Mouse (Mus musculus) adrenal gland, postnatal 10 days (tissue): ENCODE measurements around the gene Hsdl1. TPM values are rescaled to one million over a fixed set of nuclear protein-coding genes. Genes with fewer than 3 reads are reported as not detected.

Experiments
- DNase-seq: peaks from one replicate; pipeline ENCODE4 v3.0.0; 2021; ENCODE audit warnings: mixed read lengths
- total RNA-seq, 2 experiments: library from RNA; stranded (reverse); gene quantifications; 2 replicates each; pipeline ENCODE4 v1.2.3; 2021

The Hsdl1 gene
- total RNA-seq, 2 experiments from 2014 or later = 24.8 to 28.0 TPM

DNA sequence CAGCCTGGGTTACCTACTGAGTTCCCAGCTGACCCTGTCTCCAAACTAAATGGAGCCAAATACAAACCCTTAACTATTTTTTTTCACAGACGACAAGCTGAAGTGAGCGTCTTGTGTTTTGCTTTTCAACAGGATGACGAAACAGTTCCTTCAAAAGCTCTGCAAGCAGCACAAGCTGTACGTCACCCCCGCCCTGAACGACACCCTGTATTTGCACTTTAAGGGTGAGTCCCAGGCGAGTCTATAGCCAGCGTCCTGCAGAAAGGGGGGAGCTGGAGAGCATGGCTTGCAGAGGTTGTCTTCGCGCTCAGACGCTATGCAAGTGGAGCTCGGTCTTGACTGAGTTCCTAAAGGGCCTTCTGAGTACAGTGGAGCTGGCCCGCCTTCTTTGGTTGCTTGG is 4.1 kb upstream of the Hsdl1 start:
- no peak for DNase-seq

DNA sequence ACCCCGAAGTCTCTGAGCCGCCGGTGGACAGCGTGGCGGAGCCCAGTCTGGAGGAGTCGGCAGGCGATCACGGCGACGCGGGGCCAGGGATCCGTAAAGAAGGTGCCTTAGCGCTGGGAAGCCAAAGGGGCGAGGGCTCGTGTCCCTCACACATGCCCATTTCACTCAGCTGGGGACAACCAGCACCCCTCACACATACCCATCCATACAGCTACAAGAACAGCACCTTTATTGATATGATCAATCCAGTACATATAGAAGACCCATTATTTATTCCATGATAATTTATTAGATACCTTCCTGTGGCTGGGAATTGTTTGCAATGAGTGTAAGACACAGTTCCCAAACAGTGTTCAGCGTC is 363 bp upstream of the Hsdl1 start:
- no peak for DNase-seq

DNA sequence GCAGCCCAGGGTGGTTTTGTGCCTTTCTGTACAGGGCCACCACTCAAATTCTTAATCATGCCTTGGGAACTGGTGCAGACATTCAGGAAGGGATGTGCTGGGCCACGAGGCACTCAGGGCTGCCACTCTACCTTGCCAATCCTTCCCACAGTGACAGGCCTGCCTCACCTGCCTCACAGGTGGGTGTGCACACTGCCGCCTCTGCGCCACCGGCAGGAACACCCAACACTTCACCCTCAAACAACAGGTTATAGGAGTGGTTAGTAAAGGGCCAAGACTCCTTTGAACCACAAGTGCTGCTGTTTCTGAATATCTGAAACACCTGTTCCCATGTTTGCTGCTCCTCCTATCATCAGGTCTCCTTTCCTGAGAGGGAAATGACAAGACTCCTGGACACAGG is 2.6 kb downstream of the Hsdl1 start:
- DNase-seq = no peak

DNA sequence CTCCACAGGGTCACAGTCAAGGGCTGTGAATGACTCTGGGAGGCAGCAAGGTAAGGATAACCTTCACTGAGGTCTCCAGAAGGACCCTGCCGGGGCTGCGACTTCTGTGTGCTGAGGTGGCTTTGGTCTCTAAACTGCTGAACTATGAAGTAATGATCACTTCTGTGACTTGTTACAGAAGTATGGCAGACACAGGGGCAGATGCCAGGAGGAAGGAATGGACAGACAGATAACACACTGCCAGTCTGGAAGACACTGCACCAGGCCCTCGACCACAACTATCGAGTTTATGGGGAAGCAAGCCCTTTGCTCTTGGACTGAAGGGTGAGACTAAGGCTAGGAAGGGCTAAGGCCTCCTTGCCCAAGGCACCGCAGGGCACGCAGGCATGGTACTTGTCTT is 3.8 kb downstream of the Hsdl1 start:
- DNase-seq = no peak

DNA sequence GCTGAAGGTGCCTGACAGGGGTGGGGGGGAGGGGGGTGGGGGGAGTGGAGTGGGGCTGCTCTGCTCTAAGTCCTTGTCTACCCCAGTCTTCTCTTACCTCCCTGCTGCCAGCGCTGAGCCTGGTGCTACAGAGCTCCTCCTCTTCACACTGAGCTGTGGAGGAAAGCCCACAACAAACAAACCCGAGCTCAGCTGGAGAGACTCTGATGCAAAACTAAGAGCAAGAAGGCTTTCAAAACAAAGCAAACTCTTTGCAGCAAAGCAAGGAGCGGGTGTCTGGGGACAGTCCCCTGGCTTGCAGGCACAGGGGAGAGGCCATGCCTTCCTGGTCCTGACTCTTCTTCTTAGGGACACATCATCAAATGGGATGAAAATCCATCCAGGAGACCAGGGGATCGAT is 5.1 kb downstream of the Hsdl1 start:
- DNase-seq = no peak

DNA sequence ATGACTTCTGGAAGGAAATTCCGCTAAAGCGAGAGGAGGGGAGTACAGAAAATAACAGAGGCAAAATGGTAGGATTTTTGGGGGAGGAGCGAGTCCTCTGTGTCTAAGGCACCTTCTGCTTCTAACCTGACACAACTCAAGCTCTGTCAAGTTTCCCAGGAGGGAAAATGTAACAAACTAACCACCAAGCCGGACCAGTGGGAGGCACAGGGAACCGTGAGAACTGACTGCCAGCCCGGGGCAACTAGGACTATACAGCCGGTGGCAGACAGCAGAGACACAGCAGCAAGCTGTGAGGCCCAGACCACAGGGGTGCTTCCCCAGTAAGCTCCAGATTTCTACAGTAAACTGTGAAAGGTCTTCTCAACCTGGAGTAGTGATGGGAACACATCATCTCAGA is 6.0 kb downstream of the Hsdl1 start:
- no peak for DNase-seq

DNA sequence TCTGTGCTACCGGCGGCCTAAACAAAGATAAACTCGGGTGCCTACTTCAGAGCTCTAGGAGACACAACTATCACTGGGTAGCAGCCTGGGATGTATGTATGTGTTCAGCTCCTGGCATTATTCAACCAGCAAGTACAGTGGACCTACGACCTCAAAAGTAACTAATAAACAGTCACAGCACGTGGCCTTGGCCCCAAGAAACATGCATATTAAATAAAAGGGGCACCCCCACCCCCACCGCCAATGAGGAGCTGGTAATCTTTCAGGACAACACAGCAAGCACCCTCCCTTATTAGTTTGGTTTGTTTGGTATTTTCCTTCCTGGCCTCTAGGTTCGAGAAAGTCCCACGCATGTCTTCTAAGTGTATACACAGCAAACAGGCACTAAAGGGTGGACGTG is 6.7 kb downstream of the Hsdl1 start:
- no peak for DNase-seq

DNA sequence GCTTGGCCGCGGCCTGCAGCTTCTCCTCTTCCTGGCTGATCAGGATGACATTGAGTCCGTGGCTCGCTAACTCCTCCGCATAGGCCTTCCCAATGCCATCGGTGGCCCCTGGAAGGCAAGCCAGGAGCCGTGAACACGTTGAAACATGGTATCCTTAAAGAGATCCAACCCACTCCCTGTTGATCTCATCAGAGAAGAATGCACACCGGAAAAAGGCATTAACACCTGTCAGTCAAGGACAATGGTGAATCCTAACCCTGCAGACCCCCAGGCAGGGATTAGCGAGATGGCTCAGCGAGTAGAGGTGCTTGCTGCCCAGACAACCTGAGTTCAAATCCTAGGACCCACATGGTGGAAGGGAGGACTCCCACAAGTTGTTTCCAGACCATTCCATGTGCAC is 8.6 kb downstream of the Hsdl1 start:
- DNase-seq = no peak

DNA sequence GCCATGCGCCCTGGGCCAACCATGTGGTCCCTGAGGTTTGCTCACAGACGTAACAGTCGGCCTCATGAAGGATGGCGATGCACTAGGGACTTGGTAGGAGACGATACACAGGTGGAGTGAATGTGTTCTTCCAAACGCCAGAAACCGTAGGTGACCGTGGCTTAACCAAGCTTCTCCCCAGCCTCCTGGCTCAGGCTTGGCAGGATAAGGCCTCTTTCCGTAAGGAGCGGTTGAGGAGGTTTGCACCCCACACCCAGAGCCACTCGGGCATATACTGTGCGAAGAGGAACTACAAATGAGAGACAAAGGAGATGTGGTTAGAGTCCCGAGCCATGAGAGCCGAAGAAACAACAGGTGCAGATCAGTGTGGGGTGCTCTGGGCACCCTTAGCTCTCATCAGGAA is 11.1 kb downstream of the Hsdl1 start:
- DNase-seq = no peak

DNA sequence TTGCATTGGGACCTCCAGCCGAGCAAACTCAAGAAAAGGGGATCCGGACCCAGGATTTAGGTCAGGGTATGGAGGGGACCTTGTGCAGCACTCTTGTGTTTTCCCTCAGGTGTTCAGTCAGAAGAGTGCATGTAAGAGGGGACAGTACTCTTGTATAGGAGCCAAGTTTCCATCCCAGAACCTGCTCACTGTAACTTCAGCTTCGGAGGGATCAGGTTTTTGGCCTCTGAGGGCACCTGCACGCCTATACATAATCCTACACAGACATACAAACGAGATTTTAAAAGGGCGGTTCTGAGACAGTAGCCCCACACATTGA is 15.6 kb downstream of the Hsdl1 start:
- DNase-seq = no peak

DNA sequence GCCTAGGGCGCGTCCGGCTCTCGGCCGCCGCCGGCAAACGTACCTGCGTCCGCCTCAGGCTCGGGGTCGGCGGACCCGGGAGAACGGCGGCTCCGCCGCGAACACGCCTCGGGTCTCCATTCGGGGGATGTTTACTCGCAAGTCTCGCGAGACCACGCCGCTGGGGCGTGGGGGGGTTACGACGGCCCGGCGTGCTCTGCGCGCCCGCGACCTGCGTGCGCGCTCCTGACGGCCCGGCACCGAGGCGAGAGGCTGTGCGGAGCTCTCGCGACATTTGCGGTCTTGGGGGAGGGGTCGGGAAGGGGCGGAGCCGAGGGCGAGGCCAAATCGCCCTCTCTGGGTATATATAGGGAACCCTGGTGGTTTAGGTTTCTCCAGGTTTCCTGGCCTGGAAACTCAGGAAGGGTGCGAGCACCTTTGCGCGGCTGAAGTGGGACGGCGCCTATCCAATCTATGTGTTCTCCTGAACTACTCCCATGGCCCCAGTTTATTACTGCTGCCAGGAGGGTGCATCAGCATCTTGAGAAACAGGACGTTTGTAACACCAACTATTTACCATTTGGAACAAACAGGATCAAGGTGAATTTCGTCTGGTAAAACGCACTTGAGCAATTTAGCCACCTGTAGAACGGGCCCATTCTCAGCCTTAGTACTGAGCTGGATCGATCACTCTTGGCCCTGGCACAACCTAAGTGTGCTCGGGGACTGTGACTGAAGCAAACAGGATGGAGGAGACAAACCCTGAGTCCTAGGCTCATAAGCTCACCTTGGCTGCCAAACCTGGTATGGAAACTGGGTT is 16.2 kb downstream of the Hsdl1 start, which contains the start of gene Mbtps1:
Gene Mbtps1, minus strand, starts transcription at position 133 of the 799 bp plus-strand sequence.
- DNase-seq = peak; percentile 99

DNA sequence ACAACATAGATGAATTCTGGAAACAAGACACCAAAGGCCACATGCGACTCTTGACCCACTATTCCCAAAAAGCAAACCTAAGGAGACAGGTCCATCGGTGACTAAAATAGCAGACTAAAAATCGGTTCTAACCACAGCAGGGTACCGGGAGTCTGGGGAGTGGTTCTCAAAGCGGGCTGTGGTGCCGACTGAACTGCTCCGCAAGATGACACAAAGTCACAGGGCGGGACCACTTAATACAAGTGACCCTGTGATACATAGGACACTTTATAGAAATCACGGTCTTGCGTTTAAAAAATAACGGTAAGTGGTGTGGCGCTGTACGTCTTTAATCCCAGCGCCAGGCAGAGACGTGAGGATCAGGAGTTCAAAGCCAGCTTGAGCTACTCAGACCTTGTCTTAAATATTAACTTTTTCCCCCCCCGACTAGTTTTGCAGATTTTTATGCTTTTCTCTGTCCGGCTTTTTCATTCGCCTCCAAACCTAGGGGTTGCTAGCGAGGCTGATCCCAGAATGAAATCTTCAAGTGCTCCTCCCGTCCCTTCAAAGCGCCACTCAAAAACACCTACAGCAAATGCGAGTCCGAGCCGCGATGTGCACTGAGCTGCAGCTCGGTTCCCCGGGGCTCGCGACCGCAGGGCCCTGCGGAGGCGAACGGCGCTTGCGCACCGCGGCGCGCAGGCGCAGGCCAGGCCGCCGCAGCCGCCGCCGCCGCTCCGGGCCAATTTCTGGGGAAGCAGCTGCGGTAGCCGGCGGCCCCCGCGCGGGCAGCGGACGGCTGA is 17.0 kb downstream of the Hsdl1 start:
- peak; percentile 88 for DNase-seq

DNA sequence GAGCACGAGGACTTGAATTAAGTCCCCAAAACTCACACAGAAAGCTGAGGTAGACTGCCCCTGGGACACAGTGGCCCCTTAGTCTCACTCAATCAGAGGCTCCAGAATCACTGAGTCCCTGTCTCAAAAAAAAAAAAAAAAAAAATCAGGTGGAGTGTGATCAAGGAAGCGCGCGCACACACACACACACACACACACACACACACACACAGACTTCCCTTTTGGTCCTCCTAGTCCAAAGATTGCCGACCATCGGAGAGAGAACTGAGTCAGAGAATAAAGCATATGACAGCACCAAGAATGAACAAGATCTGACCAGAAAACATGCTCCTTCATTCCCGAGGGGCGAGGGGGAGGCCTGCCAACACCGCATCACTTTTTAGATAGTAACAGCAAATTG is 17.9 kb downstream of the Hsdl1 start:
- no peak for DNase-seq

DNA sequence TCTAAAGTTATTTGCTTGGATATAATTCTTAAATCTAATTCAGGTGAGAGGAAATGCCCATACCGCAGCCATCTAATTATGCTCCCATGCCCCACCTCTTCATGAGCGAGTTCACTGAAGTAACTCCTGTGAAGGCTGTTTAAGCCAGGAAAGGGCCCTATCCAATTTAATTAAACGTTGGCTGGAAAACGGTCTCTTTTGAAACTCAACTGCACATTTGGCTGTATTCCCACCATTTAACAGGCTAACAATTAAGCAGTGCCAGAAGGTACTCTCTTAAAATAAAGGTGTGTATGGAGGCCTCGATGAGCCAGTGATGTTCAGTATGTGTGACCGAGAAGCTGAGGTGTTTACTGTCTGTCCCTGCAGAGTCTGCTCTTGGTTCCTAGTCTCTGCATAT is 19.1 kb downstream of the Hsdl1 start:
- no peak for DNase-seq

DNA sequence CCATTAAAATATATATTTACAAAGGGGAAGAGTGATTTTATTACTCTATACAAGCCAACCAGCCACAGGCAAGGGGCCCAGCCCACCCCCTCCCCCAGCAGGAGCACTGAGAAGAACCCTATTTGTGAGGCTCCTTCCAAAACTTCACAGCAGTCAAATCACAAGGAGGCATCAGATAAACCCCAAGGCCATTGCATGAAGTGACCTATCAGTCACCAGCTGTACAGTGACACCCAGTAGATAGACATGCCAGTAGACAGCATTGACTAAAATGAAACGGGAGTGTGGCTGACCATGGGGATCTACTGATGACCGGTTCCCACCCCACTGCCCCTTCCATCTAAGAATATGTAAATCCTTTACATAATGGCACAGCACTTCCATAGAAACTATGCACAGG is 22.0 kb downstream of the Hsdl1 start:
- no peak for DNase-seq

DNA sequence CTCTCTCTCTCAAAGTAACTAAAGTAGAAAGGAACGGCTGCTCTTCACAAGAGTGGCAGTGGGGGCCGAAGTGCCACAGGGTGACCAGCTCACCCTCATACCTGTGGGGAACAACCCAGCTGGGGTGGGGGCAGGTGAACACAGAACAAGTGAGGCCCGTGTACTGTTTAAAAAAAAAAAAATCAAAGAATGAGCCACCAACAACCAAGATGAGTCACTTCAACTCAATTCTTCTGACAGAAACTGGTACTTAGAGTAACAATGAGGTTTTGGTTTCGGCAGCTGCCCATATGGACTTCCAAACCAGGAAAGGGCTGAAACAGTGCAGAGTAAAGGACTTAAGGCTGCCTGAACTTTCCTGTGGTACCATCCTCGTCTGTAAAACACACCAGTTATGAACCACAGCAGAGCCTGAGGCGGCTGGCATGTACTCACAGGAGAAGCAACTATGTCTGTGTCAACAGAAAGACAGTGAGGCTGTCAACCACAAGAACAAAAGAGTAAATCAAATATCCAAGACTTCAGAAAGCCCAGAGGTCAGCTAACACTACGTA is 26.3 kb downstream of the Hsdl1 start:
- no peak for DNase-seq

DNA sequence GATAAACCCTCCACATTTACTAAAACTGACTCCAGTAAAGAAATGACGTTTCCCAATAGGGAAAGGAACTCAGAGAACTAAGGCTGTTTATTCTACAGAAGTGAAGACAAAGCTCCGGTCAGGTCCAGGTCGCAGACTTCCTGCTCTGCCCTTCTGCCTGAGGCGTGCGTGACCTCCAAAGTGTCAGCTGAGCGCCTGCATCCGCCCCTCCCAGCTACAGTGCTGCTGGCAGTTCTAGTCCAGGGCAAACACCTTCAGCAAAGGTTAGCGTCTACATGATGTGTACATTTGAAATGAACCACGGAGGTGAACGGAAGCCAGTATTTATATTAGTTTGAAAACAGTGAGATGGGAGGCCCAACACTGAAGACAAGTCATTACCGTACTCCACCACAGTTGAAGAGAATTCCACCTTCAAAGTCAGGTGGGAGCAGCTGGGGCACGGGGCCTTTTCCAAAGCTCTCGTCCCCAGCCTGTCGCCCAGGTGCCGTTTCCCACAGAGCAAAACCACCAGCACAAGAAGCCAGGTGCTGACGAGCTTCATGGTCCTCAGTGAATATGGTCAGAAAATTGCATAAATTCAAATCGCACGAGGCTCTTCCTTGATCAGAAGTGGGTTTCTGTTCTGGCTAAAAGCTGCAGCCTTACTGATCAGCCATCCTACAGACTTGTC is 27.8 kb downstream of the Hsdl1 start:
- DNase-seq = no peak

DNA sequence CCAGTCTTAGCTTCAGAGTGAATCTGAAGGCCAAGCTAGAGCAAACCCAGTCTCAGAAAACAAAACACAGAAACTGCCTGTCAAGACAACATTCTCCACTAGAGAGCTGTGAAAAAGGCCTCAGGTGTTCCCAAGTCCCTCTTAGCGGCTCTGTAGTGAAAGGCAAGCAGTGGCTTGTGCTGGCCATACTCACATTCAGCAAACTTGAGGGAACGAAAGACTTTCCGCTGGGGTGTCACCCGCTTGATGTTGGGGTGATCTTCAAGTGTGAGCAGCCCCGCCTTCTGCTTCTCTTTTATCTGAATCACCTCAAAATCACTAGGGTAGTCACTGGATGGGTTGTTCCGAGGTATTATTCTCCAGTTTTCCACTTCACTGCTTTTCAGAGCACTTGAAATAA is 29.2 kb downstream of the Hsdl1 start:
- no peak for DNase-seq

DNA sequence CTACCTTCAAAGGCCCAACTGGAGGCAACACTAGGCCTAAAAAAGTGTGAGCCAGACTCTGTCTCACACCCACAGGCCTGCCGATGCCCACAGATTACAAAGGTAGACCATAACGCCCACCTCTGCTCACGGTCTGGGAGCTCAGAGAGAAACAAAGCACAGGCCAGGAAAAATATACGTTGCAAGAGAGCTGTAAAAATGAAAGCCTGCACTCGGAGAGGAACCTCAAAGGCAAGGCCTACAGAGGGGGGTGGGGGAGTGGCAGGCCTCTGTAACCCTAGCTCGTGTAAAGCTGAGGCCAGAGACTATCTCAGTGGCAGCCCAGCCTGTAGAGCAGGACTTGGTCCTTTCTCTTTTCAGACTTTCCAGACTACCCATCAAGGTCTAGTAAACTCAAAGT is 29.8 kb downstream of the Hsdl1 start:
- DNase-seq = no peak

DNA sequence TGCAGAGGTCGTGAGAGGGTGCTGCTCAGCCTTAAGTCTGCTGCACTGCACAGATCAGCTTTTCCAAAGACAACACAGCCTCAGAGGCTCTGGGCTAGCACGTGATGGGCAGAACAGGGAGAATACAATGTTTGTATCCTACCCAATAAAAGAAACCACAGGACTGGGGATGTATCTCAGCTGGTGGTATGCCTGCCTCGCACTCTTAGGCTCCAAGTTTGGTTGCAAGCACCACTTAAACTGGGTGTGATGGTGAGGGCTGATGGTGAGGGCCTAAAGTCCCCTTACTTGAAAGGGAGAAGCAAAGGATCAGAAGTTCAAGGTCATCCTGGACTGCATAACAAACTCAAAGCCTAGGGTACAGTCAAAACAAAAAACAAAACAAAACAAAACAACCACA is 30.4 kb downstream of the Hsdl1 start:
- no peak for DNase-seq

DNA sequence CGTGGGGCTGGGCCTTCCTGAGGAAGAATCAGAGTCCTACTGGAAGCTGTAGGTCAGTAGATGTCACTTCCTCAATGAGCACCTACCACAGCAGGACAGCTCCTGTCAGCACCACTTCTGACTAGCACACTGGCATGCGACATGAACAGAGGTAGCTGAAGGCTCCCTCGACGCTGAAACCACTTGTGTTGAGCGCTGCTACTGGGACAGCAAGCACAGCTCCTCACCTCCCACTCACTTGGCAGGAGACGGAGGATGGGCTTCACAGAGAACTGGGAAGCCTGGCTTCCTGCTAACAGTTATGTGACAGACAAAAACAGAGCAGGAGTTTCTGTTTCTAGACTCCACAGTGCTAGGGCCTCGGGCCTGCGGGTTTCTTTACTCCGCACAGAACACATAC is 43.0 kb downstream of the Hsdl1 start:
- DNase-seq = no peak

DNA sequence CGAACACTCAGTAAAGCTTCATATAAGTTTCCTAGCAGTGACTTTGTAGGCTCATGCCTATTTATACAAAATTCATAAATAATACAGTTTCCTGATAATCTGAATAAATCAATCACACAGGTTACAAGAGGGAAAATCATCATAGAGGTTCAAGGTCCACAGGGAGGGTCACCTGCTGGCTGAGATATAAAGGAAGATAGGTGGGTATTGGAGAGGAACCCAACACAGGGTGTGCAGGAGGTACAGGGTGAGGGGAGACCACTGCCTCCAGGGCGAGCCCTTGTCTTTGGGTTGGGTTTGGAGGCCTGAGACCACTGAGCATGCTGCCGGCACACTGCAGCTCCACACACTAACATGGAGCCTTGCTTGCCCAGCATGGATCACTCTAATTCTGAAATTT is 43.6 kb downstream of the Hsdl1 start:
- no peak for DNase-seq

DNA sequence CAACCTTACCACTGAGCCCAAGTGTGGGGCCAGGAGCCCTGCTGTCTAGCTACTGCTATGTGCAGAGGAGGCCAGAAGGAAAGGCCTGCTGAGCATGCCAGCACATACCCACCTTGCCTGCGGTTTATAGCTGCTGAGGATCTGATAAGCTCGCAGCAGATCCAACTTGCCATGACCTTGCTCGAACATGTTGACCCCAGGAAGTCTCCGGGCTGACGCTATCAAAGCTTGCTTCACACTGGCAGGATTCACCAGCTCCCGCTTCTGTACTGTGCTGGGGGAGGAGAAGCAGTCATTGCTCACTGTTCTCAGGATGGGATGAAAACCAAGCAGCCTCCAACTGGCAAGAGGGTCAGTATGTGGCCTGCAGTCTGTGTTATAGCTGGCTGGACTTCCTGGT is 44.0 kb downstream of the Hsdl1 start:
- DNase-seq = peak; percentile 18
